Mouse (Mus musculus) spleen, adult 12 weeks (tissue): ENCODE data around the gene Mcoln3.

Experiments used
- DNase-seq: peaks from one replicate; pipeline ENCODE4 v3.0.0; 2022; ENCODE audit warnings: low spot score

Gene Mcoln3

GRCm38 (mm10) chr3:146174215-146174614 is 57.0 kb downstream of the Mcoln3 start:
- no peak for DNase-seq

- DNase-seq: no peak
Measured at GRCm38 (mm10) chr3:146177295-146177694, 60.0 kb downstream of the Mcoln3 start.

- DNase-seq: peak; percentile 52
Measured at GRCm38 (mm10) chr3:146177748-146178582, 60.7 kb downstream of the Mcoln3 start.

- no peak for DNase-seq
Measured at GRCm38 (mm10) chr3:146180341-146180740, 63.1 kb downstream of the Mcoln3 start.

- no peak for DNase-seq
Measured at GRCm38 (mm10) chr3:146180986-146181385, 63.7 kb downstream of the Mcoln3 start.

DNA sequence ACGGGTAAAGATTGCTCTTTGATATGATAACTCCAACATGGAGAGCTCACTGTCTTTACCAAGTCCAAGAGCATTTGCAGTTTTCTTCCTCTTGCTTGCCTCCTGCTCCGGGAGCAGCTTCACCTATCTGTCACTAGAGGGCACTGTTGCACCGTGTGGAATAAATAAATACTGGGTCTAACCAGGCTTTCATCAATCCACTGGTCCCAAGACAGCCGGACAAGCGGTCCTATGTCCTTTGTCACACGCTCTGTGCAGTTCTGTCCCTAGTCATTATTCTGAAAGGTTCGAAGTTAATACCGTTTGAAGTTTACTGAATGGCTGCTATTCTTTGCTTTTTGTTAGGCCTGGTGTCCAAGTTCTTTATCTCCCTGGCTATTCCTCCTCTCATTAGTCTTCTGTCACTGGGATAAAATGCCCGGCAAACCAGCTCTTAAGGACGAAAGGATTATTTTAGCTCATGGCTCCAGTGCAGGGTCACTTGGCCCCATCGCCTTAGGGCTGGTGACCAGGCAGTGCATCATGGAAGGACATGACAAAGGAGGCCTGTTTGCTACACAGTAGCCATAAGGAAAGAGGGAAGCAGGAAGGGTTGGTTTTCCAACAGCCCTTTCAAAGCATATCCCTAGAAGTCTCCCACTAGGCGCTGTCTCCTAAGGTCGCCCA is 67.9 kb downstream of the Mcoln3 start:
- peak; percentile 12 for DNase-seq

GRCm38 (mm10) chr3:146186033-146186432 is 68.8 kb downstream of the Mcoln3 start:
- no peak for DNase-seq

GRCm38 (mm10) chr3:146189933-146190332 is 72.7 kb downstream of the Mcoln3 start:
- DNase-seq: no peak
